ENCODE assay signal across 22 mouse cellular contexts in genomic region chr7:99969151-99969550, GRCm38 (mm10). TPM values are rescaled to one million over a fixed set of nuclear protein-coding genes. Genes with fewer than 3 reads are reported as not detected.
A peak's percentile ranks its signal among the peaks of the same experiment; 100 is the strongest.
DNase-seq lines count a peak whose midpoint lies in the region; ATAC-seq and TF ChIP-seq lines count a peak whose summit lies in the region.
"Had no signal": no experiment of that assay in that cellular context is flagged by ENCODE, and none has a peak within 500 bp of the region (broad histone marks: within the 10 kb centered on the region; RNA-seq: fewer than 3 reads in every experiment).

No protein-coding gene starts in this region.

- no peak for ATAC-seq in forebrain, embryonic 13.5 days
- ATAC-seq in forebrain, embryonic 14.5 days = no peak
- ATAC-seq in kidney, embryonic 16.5 days (ENCODE audit: low FRiP score, low TSS enrichment) = no peak
- no peak for ATAC-seq in stomach, postnatal 0 days (ENCODE audit: low FRiP score, low TSS enrichment)
- ATAC-seq: hindbrain, embryonic 16.5 days had no signal

- 0 out of 2 replicates have a peak overlapping the region, but pooled peaks have one; percentile 16 for H3K9ac ChIP-seq in forebrain, embryonic 13.5 days
- no peak overlapping the region for H3K9ac ChIP-seq in forebrain, embryonic 14.5 days (ENCODE audit: low read length)
- no peak overlapping the region for H3K9ac ChIP-seq in kidney, embryonic 16.5 days (replicated peaks; ENCODE audit: low read length)
- no peak overlapping the region for H3K9ac ChIP-seq in stomach, postnatal 0 days (ENCODE audit: low read length)
- H3K9ac ChIP-seq: embryonic facial prominence, embryonic 12.5 days; limb, embryonic 12.5 days; liver, embryonic 14.5 days had no signal

- H3K4me2 ChIP-seq in forebrain, embryonic 13.5 days = no peak overlapping the region
- no peak overlapping the region for H3K4me2 ChIP-seq in forebrain, embryonic 14.5 days (ENCODE audit: low read length)
- no peak overlapping the region for H3K4me2 ChIP-seq in kidney, embryonic 16.5 days (replicated peaks; ENCODE audit: low read depth, low read length)
- no peak overlapping the region for H3K4me2 ChIP-seq in stomach, postnatal 0 days (replicated peaks; ENCODE audit: low read depth)
- H3K4me2 ChIP-seq: embryonic facial prominence, embryonic 12.5 days; limb, embryonic 12.5 days; midbrain, embryonic 11.5 days had no signal

- TF ChIP-seq EP300 in stomach, postnatal 0 days (optimal IDR thresholded peaks at IDR 0.05) = no peak

- H3K27me3 ChIP-seq in forebrain, embryonic 13.5 days = no peaks in the 10 kb centered on the region
- no peaks in the 10 kb centered on the region for H3K27me3 ChIP-seq in forebrain, embryonic 14.5 days (replicated peaks; ENCODE audit: control insufficient read depth, insufficient read depth, low read length)
- H3K27me3 ChIP-seq in kidney, embryonic 16.5 days (ENCODE audit: insufficient read depth, low read length) = no peaks in the 10 kb centered on the region
- H3K27me3 ChIP-seq in embryonic facial prominence, embryonic 10.5 days (replicated peaks; ENCODE audit: low read depth, poor library complexity, severe bottlenecking) = no peaks in the 10 kb centered on the region
- no peaks in the 10 kb centered on the region for H3K27me3 ChIP-seq in stomach, postnatal 0 days (ENCODE audit: control insufficient read depth, insufficient read depth, low read length)
- H3K27me3 ChIP-seq: embryonic facial prominence, embryonic 12.5 days; limb, embryonic 12.5 days had no signal

- no peak for DNase-seq in forebrain, embryonic 14.5 days (ENCODE audit: low spot score)
- DNase-seq in kidney, postnatal 10 days = peak; percentile 6
- DNase-seq in cerebellum, postnatal 14 days = peak; percentile 59 to 67
- peak; percentile 1 for DNase-seq in embryonic facial prominence, embryonic 10.5 days (ENCODE audit: low spot score)
- no peak for DNase-seq in stomach, postnatal 0 days (ENCODE audit: low spot score)
- DNase-seq: gastrocnemius, adult 2 months; heart, postnatal 36 days; kidney, adult 11 months; kidney, postnatal 14 days; layer of hippocampus, adult 9-11 months; right cerebral cortex, postnatal 4 days; thymus, postnatal 14 days had no signal

- WGBS in forebrain, embryonic 13.5 days = 88% methylated on average over 4 of the region's 4 CpGs
- 70% methylated on average over 4 of the region's 4 CpGs for WGBS in forebrain, embryonic 14.5 days
- WGBS in kidney, embryonic 16.5 days = 74% methylated on average over 4 of the region's 4 CpGs
- 89% methylated on average over 4 of the region's 4 CpGs for WGBS in embryonic facial prominence, embryonic 10.5 days
- 86% methylated on average over 4 of the region's 4 CpGs for WGBS in stomach, postnatal 0 days

- no peaks in the 10 kb centered on the region for H3K36me3 ChIP-seq in forebrain, embryonic 13.5 days (ENCODE audit: poor library complexity, severe bottlenecking)
- no peaks in the 10 kb centered on the region for H3K36me3 ChIP-seq in forebrain, embryonic 14.5 days (ENCODE audit: control insufficient read depth, insufficient read depth, low read length)
- H3K36me3 ChIP-seq in kidney, embryonic 16.5 days (ENCODE audit: insufficient read depth, low read length) = no peaks in the 10 kb centered on the region
- no peaks in the 10 kb centered on the region for H3K36me3 ChIP-seq in embryonic facial prominence, embryonic 10.5 days (replicated peaks)
- no peaks in the 10 kb centered on the region for H3K36me3 ChIP-seq in stomach, postnatal 0 days (ENCODE audit: control insufficient read depth, insufficient read depth, low read length)
- H3K36me3 ChIP-seq: embryonic facial prominence, embryonic 12.5 days; limb, embryonic 12.5 days had no signal

- no peaks in the 10 kb centered on the region for H3K9me3 ChIP-seq in forebrain, embryonic 13.5 days (replicated peaks)
- no peaks in the 10 kb centered on the region for H3K9me3 ChIP-seq in forebrain, embryonic 14.5 days (replicated peaks; ENCODE audit: control insufficient read depth, low read length)
- no peaks in the 10 kb centered on the region for H3K9me3 ChIP-seq in kidney, embryonic 16.5 days (ENCODE audit: low read length)
- H3K9me3 ChIP-seq in embryonic facial prominence, embryonic 10.5 days = no peaks in the 10 kb centered on the region
- no peaks in the 10 kb centered on the region for H3K9me3 ChIP-seq in stomach, postnatal 0 days (ENCODE audit: control insufficient read depth, low read length)
- H3K9me3 ChIP-seq: embryonic facial prominence, embryonic 12.5 days; limb, embryonic 12.5 days had no signal

- no peak overlapping the region for H3K27ac ChIP-seq in forebrain, embryonic 13.5 days
- H3K27ac ChIP-seq in forebrain, embryonic 14.5 days (ENCODE audit: low read depth, low read length) = no peak overlapping the region
- no peak overlapping the region for H3K27ac ChIP-seq in kidney, embryonic 16.5 days (ENCODE audit: low read length)
- H3K27ac ChIP-seq in embryonic facial prominence, embryonic 10.5 days (replicated peaks) = no peak overlapping the region
- H3K27ac ChIP-seq in stomach, postnatal 0 days (replicated peaks) = no peak overlapping the region
- H3K27ac ChIP-seq: embryonic facial prominence, embryonic 12.5 days; gastrocnemius, adult 2 months; limb, embryonic 12.5 days; liver, embryonic 14.5 days; macrophage had no signal

- H3K4me3 ChIP-seq in forebrain, embryonic 13.5 days = no peak overlapping the region
- no peak overlapping the region for H3K4me3 ChIP-seq in forebrain, embryonic 14.5 days (ENCODE audit: low read depth, low read length)
- no peak overlapping the region for H3K4me3 ChIP-seq in kidney, embryonic 16.5 days (ENCODE audit: low read length)
- H3K4me3 ChIP-seq in embryonic facial prominence, embryonic 10.5 days = no peak overlapping the region
- no peak overlapping the region for H3K4me3 ChIP-seq in stomach, postnatal 0 days (ENCODE audit: low read depth, low read length)
- H3K4me3 ChIP-seq: embryonic facial prominence, embryonic 12.5 days; erythroblast, embryonic 14.5 days; gastrocnemius, adult 2 months; limb, embryonic 12.5 days had no signal

- H3K4me1 ChIP-seq in forebrain, embryonic 13.5 days = peaks cover 64% of the 10 kb centered on the region
- peaks cover 38% of the 10 kb centered on the region for H3K4me1 ChIP-seq in forebrain, embryonic 14.5 days (ENCODE audit: control insufficient read depth, insufficient read depth, low read length)
- peaks cover 68% of the 10 kb centered on the region for H3K4me1 ChIP-seq in kidney, embryonic 16.5 days (ENCODE audit: insufficient read depth, low read length)
- H3K4me1 ChIP-seq in embryonic facial prominence, embryonic 10.5 days = peaks cover 42% of the 10 kb centered on the region
- peaks cover 4% of the 10 kb centered on the region; the same call in 1 of the 2 replicates for H3K4me1 ChIP-seq in stomach, postnatal 0 days (replicated peaks; ENCODE audit: control insufficient read depth, insufficient read depth)

- no peak for TF ChIP-seq CTCF in stomach, postnatal 0 days (IDR thresholded peaks at IDR 0.05; ENCODE audit: low read depth)

RNA-seq across cellular contexts. Expression of gene Rnf169, which starts 11.1 kb away (rescaled TPM):
- 3.8 and 5.5 TPM in 2 replicates for polyA plus RNA-seq in forebrain, embryonic 13.5 days (2015; fragmentation: Nextera tagmentation; extraction: Ambion mirVana)
- 3.6 and 4.9 TPM in 2 replicates for polyA plus RNA-seq in forebrain, embryonic 14.5 days (2014; fragmentation: Nextera tagmentation; extraction: Ambion mirVana)
- polyA plus RNA-seq in kidney, embryonic 16.5 days (2015; fragmentation: Nextera tagmentation; extraction: Ambion mirVana) = 5.6 and 6.1 TPM in 2 replicates
- 5.4 and 5.7 TPM in 2 replicates for polyA plus RNA-seq in embryonic facial prominence, embryonic 10.5 days (2016; fragmentation: Nextera tagmentation; extraction: Ambion mirVana)
- 1.8 and 2.0 TPM in 2 replicates for polyA plus RNA-seq in stomach, postnatal 0 days (2015; fragmentation: Nextera tagmentation; extraction: Ambion mirVana)

RNA-seq across cellular contexts. Expression of gene Chrdl2, which starts 36.8 kb away (rescaled TPM):
- polyA plus RNA-seq in forebrain, embryonic 13.5 days (2015; fragmentation: Nextera tagmentation; extraction: Ambion mirVana) = not detected in 2 replicates
- polyA plus RNA-seq in forebrain, embryonic 14.5 days (2014; fragmentation: Nextera tagmentation; extraction: Ambion mirVana) = not detected in 2 replicates
- 0.90 and 0.95 TPM in 2 replicates for polyA plus RNA-seq in kidney, embryonic 16.5 days (2015; fragmentation: Nextera tagmentation; extraction: Ambion mirVana)
- polyA plus RNA-seq in embryonic facial prominence, embryonic 10.5 days (2016; fragmentation: Nextera tagmentation; extraction: Ambion mirVana) = 0.71 and 0.77 TPM in 2 replicates
- polyA plus RNA-seq in stomach, postnatal 0 days (2015; fragmentation: Nextera tagmentation; extraction: Ambion mirVana) = 0.44 and 2.0 TPM in 2 replicates
- polyA plus RNA-seq: erythroblast, embryonic 14.5 days; lung, embryonic 16.5 days; macrophage; midbrain, embryonic 11.5 days had no signal

Comparison
In these comparisons a context has a peak if more than half of its experiments do, and no peak if none do; other contexts are left out.
1. DNase-seq: peak in kidney, postnatal 10 days (single experiment), cerebellum, postnatal 14 days (2 of 2) and embryonic facial prominence, embryonic 10.5 days (single experiment); none in forebrain, embryonic 14.5 days (single experiment) and stomach, postnatal 0 days (single experiment).